Mouse (Mus musculus) hematopoietic stem cell, adult 5-6 weeks (primary cell): ENCODE results near the gene Lypd6. TPM values are rescaled to one million over a fixed set of nuclear protein-coding genes. Genes with fewer than 3 reads are reported as not detected.

Source experiments
- ATAC-seq, 2 experiments: fragments of 125-278 bp in 1 of 2; replicated peaks in 1 of 2; 2 replicates each; pipeline ENCODE4 v1.8.0; 2016 to 2017; ENCODE audit warnings: inconsistent platforms in 2 of 2, mild to moderate bottlenecking in 2 of 2, moderate number of reproducible peaks in 2 of 2, low read depth in 1 of 2, moderate TSS enrichment in 1 of 2; ENCODE audit not compliant: low FRiP score in 2 of 2, poor library complexity in 2 of 2, severe bottlenecking in 2 of 2, insufficient read depth in 1 of 2, low TSS enrichment in 1 of 2
- total RNA-seq: library from RNA; stranded (forward); fragments of 172-1452, 232-1000 nt; gene quantifications from 2 replicates; pipeline ENCODE4 v1.2.3, GENCODE M21; 2017

Gene Lypd6
- total RNA-seq, 1 experiment from 2014 or later = 1.0 TPM

GRCm38 (mm10) chr2:50197801-50198200 is 131.6 kb downstream of the Lypd6 start:
- no peak for ATAC-seq

DNA sequence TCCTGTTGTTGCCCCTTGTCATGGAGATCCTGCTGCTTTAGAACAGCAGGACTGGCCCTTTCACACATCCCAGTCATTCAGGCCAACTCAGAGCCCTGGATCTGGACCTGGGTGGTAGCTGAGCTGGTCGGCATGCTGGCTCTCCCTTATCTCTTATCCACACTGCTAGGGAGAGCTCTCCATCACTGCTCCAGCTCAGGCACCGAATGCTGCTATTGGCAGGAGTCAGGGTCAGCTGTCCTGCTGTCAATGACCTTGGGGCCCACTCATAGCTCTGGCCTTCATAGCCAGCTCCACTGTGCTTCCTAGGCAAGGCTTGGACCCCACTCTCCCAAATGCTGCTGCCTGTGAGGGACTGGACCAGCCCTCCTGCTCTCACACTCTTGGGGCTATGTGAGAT is 134.3 kb downstream of the Lypd6 start:
- no peak for ATAC-seq

- ATAC-seq = no peak
Observed at GRCm38 (mm10) chr2:50220574-50220973, 154.3 kb downstream of the Lypd6 start.

GRCm38 (mm10) chr2:50225019-50225418 is 158.8 kb downstream of the Lypd6 start:
- ATAC-seq = no peak

GRCm38 (mm10) chr2:50233491-50233890 is 167.3 kb downstream of the Lypd6 start:
- ATAC-seq = no peak

Other genes starting within 250 kb of the Lypd6 start
- 83.5 and 86.2 TPM in 2 replicates for gene Mmadhc, start 230.4 kb downstream of the Lypd6 start, total RNA-seq